Mouse (Mus musculus): ENCODE data around the gene Ttn. TPM values are rescaled to one million over a fixed set of nuclear protein-coding genes. Genes with fewer than 3 reads are reported as not detected.
"Not testable (repeated sequence)": the region's sequence is repeated elsewhere in the genome, so short reads cannot be mapped to it uniquely, and the experiment has no call there.

Gene Ttn
- total RNA-seq (2014; rRNA removed) (0.47 and 0.99 TPM in 2 replicates), polyA plus RNA-seq (2015; fragmentation: Nextera tagmentation; extraction: Ambion mirVana) (0.41 and 0.54 TPM in 2 replicates)

DNA sequence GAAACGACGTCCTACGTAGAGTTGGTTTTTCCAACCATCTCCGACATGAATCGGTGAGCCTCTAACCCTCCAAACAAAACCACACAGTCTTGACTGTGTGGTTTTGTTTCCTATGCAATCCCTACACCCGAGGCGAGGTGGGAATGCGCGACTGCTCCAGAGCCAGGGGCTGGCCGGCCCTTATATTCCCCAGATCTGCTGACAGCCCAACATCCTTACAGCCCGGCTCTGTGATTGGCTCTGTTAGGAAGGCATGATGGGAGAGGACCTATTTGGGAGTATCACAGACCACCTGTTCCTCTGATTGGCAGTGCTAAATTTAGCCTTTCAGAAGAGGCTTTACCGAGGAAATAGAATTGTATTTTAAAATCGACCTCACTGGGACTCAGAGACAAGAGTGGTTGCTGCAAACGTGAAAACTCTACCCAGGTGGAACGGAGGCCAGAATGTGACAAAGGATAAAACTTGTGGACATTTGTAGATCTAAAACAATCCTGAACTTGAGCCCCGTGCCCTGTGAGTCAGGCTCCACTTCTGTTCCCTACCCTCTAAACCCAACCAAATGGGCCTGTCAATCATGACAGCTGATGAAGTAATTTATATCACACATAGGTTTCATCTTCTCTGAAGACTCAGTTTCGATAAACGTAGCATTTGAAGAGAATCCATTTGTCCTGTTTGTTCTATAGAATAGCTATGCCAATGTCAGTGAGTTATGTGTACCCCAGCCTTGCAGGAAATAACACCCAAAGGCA, at the start of gene Ttn:
Ttn (minus strand) TSS at position 157 of the 755 bp plus-strand sequence.
- no peaks in the 10 kb centered on the region for H3K36me3 ChIP-seq (ENCODE audit: insufficient read depth, low read length)
- H3K27ac ChIP-seq (ENCODE audit: low read depth, low read length): no peak within 1 kb of the TSS
- no peaks in the 10 kb centered on the region for H3K4me1 ChIP-seq (ENCODE audit: insufficient read depth, low read length)
- WGBS: 84% methylated on average over 18 of the region's 18 CpGs
- no peak within 1 kb of the TSS for H3K4me3 ChIP-seq (ENCODE audit: low read depth, low read length)
- H3K4me2 ChIP-seq (ENCODE audit: low read depth, low read length, poor library complexity, severe bottlenecking): no peak within 1 kb of the TSS
- H3K9ac ChIP-seq (replicated peaks; ENCODE audit: low read length, poor library complexity, severe bottlenecking): no peak within 1 kb of the TSS
- no peaks in the 10 kb centered on the region for H3K27me3 ChIP-seq (ENCODE audit: insufficient read depth, low read length)
- H3K9me3 ChIP-seq (ENCODE audit: low read length): no peaks in the 10 kb centered on the region
- DNase-seq (ENCODE audit: low spot score) (no peak), ATAC-seq (ENCODE audit: low FRiP score) (no peak)
- TF ChIP-seq CTCF (IDR thresholded peaks at IDR 0.05): no peak

DNA sequence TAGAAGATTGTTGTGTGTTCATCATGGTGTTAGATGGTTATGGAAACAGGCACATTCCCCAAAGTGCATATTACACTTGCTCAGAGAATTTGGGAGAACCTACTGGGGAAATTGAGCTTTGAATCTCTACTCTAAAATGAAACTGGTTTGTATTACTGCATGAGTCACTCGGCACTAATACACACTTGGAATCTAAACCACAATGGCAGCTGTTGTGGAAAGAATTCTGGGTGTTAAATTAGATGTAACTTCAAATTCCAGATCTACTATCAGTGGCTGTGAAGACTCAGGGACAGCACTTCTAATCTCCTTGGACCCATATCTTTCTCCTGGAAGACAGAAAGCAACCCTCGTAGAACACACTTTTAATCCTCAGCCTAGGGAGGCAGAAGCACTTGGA, 38.3 kb upstream of the Ttn start:
- 92% methylated on average over 2 of the region's 2 CpGs for WGBS
- Histone ChIP-seq H3K9ac (replicated peaks; ENCODE audit: low read length, poor library complexity, severe bottlenecking) (no peak overlapping the region), H3K9me3 (ENCODE audit: low read length) (no peaks in the 10 kb centered on the region), H3K4me3 (ENCODE audit: low read depth, low read length) (no peak overlapping the region), H3K4me1 (ENCODE audit: insufficient read depth, low read length) (no peaks in the 10 kb centered on the region), H3K36me3 (ENCODE audit: insufficient read depth, low read length) (no peaks in the 10 kb centered on the region), H3K27me3 (ENCODE audit: insufficient read depth, low read length) (no peaks in the 10 kb centered on the region), H3K4me2 (ENCODE audit: low read depth, low read length, poor library complexity, severe bottlenecking) (no peak overlapping the region), H3K27ac (ENCODE audit: low read depth, low read length) (no peak overlapping the region)
- ATAC-seq (ENCODE audit: low FRiP score) (no peak), DNase-seq (ENCODE audit: low spot score) (no peak)
- TF ChIP-seq CTCF (IDR thresholded peaks at IDR 0.05): no peak

DNA sequence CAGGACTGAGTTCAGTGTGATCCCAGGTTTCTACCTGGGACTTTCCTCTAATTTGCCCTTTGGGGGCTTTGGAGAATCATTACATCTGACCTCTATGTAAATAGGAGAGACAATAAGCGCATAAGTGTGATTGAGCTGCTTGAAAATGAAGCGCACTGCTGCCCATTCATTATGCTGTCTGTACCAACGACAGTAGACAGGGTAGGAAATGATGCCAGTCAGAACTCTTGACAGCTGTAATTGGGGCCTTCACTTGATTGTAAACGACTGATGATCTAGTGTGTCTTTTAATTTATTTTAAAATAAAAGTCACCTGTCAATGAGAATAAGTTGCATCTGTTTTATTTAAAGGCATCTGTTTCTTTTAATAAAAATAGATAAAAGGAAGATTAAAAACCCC, 35.4 kb upstream of the Ttn start:
- Histone ChIP-seq H3K4me3 (ENCODE audit: low read depth, low read length) (no peak overlapping the region), H3K4me2 (ENCODE audit: low read depth, low read length, poor library complexity, severe bottlenecking) (no peak overlapping the region), H3K27me3 (ENCODE audit: insufficient read depth, low read length) (no peaks in the 10 kb centered on the region), H3K36me3 (ENCODE audit: insufficient read depth, low read length) (no peaks in the 10 kb centered on the region), H3K4me1 (ENCODE audit: insufficient read depth, low read length) (no peaks in the 10 kb centered on the region), H3K9me3 (ENCODE audit: low read length) (no peaks in the 10 kb centered on the region), H3K27ac (ENCODE audit: low read depth, low read length) (no peak overlapping the region), H3K9ac (replicated peaks; ENCODE audit: low read length, poor library complexity, severe bottlenecking) (no peak overlapping the region)
- no peak for DNase-seq (ENCODE audit: low spot score)
- 77% methylated on average over 4 of the region's 4 CpGs for WGBS
- TF ChIP-seq CTCF (IDR thresholded peaks at IDR 0.05): no peak
- no peak for ATAC-seq (ENCODE audit: low FRiP score)

DNA sequence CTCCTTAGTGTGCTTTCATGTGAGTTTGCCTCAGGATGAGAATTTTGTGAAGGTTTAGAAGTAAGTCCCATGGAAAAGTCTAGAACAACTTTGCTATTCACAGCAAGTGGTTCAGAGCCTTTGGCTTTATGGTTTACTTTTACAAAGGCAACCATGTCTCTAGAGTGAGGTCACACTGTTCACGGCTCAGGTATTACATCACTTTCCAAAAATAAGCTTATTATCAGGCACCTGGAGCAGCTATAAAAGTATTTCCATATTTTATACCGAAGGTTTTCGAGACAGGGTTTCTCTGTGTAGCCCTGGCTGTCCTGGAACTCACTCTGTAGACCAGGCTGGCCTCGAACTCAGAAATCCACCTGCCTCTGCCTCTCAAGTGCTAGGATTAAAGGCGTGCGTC, 31.1 kb upstream of the Ttn start:
- ATAC-seq (ENCODE audit: low FRiP score); DNase-seq (ENCODE audit: low spot score); H3K9me3 ChIP-seq (ENCODE audit: low read length); H3K4me1 ChIP-seq (ENCODE audit: insufficient read depth, low read length); H3K36me3 ChIP-seq (ENCODE audit: insufficient read depth, low read length); H3K4me2 ChIP-seq (ENCODE audit: low read depth, low read length, poor library complexity, severe bottlenecking); H3K4me3 ChIP-seq (ENCODE audit: low read depth, low read length); H3K27ac ChIP-seq (ENCODE audit: low read depth, low read length); H3K27me3 ChIP-seq (ENCODE audit: insufficient read depth, low read length); H3K9ac ChIP-seq (replicated peaks; ENCODE audit: low read length, poor library complexity, severe bottlenecking): not testable (repeated sequence)
- WGBS: 87% methylated on average over 6 of the region's 6 CpGs

DNA sequence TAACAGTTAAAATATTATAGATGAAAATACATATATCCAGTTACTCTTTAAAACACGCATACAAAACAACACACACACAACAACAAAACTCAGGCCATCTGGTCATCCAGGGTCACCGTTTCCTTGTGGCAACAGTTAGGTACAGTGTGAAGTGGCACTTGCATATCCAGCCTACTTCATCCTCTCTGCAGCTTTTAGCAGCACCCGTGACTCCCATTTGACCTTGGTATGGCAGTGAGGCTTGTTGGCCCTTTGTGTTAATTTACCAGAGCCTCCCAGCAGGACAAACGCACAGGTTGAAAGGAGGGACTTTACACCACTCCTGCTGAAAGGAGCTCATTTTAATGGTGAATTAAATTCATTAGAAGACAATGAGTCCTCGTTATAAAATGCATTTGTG, 29.6 kb upstream of the Ttn start:
- Histone ChIP-seq H3K9me3 (ENCODE audit: low read length) (no peaks in the 10 kb centered on the region), H3K4me3 (ENCODE audit: low read depth, low read length) (no peak overlapping the region), H3K27ac (ENCODE audit: low read depth, low read length) (no peak overlapping the region), H3K36me3 (ENCODE audit: insufficient read depth, low read length) (no peaks in the 10 kb centered on the region), H3K4me1 (ENCODE audit: insufficient read depth, low read length) (0 out of 2 replicates have a peak, but pooled peaks cover under 1% of the 10 kb centered on the region), H3K9ac (replicated peaks; ENCODE audit: low read length, poor library complexity, severe bottlenecking) (no peak overlapping the region), H3K27me3 (ENCODE audit: insufficient read depth, low read length) (no peaks in the 10 kb centered on the region), H3K4me2 (ENCODE audit: low read depth, low read length, poor library complexity, severe bottlenecking) (no peak overlapping the region)
- 69% methylated on average over 5 of the region's 5 CpGs for WGBS
- DNase-seq (ENCODE audit: low spot score) (no peak), ATAC-seq (ENCODE audit: low FRiP score) (no peak)
- TF ChIP-seq CTCF (IDR thresholded peaks at IDR 0.05): no peak

DNA sequence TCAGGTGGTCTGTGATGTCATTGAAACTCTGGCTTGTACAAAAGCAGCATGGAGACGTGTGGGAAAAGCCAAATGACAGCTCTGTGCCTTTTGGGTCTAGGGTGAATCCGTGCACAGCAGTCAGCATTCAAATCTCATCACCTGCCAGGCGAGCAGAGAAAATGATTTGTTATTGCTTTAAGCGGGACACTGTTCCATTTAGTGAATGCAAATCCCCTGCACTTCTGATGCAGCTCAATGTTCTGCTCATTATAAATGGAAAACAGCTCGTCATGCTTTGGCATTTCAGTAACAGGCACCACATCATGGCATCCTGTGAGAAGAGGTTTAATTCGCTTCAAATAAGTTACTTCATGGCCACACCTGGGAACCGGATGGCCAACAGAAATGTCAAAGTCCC, 24.7 kb upstream of the Ttn start:
- Histone ChIP-seq H3K27me3 (ENCODE audit: insufficient read depth, low read length) (no peaks in the 10 kb centered on the region), H3K4me3 (ENCODE audit: low read depth, low read length) (no peak overlapping the region), H3K4me1 (ENCODE audit: insufficient read depth, low read length) (0 out of 2 replicates have a peak, but pooled peaks cover 4% of the 10 kb centered on the region), H3K36me3 (ENCODE audit: insufficient read depth, low read length) (no peaks in the 10 kb centered on the region), H3K27ac (ENCODE audit: low read depth, low read length) (no peak overlapping the region), H3K4me2 (ENCODE audit: low read depth, low read length, poor library complexity, severe bottlenecking) (no peak overlapping the region), H3K9ac (replicated peaks; ENCODE audit: low read length, poor library complexity, severe bottlenecking) (no peak overlapping the region), H3K9me3 (ENCODE audit: low read length) (no peaks in the 10 kb centered on the region)
- DNase-seq (ENCODE audit: low spot score): no peak
- TF ChIP-seq CTCF (IDR thresholded peaks at IDR 0.05): no peak
- no peak for ATAC-seq (ENCODE audit: low FRiP score)
- WGBS: 43% methylated on average over 7 of the region's 7 CpGs
